Mouse (Mus musculus): ENCODE data around the gene Nedd9.

Gene Nedd9

DNA sequence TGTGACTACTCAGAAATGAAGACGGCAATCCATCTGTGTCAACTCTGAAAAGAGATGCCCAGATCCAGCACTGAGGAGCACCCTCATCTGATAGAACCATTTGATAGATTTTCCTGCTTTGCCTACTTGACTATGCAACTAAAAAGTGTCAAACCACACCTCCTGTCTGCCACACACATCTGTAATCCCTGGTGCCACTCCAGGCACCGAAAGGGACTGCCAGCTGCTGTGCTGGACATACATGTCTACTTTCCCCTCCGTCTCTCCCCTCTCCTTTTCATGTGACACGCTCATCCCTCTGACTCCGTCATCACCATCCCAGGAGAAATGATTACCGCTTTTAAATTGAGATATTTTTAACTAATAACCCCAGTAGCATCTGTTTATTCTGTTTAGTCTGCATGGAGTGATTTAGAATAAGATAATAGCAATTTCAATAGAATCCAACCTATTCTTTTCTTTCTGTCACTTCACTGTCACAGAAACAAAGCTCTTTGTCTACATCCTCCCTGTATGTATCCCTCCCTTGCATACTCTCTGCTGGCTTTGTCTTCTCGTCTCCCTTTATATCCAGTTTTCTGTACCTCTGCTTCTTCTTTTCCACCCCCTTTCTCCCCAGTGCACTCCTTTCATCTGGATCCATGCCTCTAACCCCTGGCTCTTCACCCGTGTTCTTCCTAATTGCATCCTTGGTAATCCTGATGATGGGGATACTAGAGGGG is 5.0 kb upstream of the Nedd9 start:
- in situ Hi-C loops (cut with MboI; ENCODE audit: low sequenced_read_pairs) = no loop called here

DNA sequence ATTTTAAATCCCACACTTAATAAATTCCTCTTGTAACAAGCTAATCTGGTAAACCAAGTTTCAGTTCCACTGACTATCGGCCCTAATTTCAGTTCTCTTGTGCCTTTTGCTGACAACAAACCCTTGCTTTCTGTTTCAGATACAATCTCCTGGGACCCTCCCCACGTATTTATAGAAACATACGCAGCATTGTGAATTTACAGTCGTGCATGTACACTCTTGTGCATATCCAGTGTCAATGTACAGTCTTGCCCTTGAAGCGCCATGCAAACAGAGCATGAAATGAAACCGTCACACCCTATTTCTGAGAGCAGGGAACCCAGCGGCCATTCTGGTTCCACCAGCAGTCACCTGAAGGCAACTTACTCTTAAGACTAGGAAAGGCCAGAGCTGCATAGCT is 4.4 kb upstream of the Nedd9 start:
- in situ Hi-C loops (cut with MboI; ENCODE audit: low sequenced_read_pairs) = no loop called here

DNA sequence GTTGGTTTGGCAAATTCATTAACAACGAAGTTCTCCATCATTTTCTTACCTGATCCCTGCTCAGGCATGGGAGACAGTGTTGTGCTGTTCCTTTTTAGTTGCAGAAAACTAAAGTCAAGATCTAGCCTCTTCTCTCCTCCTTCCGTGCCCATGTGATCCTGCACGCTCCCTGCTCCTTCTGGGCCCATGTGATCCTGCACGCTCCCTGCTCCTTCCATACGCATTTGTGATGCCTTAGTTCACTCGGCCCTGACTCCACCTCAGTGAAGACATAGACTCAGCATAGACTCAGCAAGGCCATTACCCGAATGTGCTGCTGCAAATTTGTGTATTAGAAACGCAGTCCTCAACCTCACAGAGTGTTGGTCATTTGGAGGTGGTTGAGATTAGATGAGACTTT is 3.1 kb upstream of the Nedd9 start:
- in situ Hi-C loops (cut with MboI; ENCODE audit: low sequenced_read_pairs) = no loop called here

DNA sequence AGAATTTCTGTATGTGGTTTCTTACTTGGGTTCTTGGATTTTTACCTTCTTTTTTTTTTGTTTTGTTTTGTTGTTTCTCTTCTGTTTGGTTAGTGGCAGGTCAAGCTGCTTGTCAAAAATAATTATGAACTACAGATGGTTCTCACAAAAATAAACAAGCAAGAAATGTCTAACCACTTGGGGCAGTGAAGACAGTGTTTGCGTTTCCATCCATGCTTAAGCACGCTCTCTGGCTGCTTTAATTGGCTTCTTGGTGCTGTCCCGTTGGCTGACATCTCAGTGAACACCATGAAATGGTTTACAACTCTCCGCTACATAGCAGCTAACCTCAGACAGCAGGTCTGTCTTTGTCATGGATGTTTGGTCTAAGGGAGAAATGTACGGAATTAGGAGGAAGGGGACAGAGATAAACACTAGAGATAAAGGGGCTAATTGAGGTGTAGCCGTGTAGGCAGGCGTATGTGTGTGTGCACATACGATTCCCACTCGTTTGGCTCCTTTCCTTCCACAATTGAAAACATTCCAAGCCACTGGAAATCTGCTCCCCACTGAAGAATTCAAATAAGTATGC is 2.6 kb upstream of the Nedd9 start:
- in situ Hi-C loops (cut with MboI; ENCODE audit: low sequenced_read_pairs) = no loop called here

DNA sequence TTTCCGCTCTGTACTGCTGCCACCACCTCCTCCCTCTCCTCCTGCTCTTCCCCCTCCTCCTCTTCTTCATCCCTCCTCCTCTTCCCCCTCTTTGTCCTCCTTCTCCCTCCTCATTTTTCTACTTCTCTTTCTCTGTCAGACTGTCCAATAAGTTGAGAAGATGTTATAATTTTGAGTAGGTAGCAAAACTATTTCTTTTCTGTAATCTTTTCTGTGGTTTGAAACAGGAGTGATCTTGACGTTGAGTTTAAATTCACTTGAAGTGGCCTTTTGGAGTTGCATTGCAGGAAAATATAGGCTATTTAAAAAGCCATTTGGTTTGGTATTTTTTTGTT is 214 bp upstream of the Nedd9 start:
- in situ Hi-C loops (cut with MboI; ENCODE audit: low sequenced_read_pairs) = no loop called here

DNA sequence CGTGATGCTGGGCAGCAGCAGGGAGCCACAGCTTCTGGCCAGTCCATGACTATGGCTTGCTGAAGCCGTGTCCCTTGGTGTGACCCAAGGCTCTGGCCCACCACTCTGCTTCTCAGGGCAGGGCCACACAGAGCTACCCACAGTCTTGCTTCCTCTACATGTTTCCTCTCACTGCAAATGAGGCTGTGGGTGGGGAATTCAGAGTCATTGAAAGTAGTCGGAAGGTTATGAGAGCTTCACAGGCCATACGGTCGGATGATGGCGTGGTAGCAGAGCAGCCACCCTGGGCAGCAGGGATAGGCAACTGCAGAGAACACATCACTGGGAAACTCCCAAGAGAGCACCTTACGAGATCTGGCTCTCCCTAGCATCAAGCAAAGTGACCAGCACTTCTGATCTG is 3.2 kb downstream of the Nedd9 start:
- in situ Hi-C loops (cut with MboI; ENCODE audit: low sequenced_read_pairs) = no loop called here

DNA sequence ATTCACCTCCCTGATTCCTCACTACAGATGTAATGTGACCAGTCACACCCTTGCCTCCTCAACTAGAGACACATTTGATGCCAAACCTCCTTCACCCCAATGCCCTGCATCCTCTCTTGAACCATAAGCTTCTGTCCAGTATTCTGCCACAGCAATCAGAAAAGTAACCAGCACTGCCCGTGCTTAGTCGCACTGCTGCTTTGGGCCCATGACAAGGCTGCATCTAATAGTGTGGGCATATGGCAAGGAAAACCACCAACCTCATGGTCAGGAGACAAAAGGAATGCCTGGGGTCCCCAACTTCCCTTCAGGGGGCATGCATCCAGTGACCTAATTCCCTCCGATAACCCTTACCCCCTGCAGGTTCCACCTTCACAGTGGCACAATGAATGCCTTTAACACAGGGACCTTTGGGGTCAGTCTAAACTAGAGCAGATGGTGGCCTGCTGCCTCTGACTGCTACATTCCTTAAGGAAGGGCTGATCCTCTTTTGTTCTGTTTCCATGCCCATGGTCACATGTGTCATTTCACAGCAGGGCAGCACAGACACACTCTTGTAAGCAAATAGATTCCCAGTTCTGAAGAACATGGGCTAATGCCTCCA is 4.7 kb downstream of the Nedd9 start:
- in situ Hi-C loops (cut with MboI; ENCODE audit: low sequenced_read_pairs) = no loop called here

DNA sequence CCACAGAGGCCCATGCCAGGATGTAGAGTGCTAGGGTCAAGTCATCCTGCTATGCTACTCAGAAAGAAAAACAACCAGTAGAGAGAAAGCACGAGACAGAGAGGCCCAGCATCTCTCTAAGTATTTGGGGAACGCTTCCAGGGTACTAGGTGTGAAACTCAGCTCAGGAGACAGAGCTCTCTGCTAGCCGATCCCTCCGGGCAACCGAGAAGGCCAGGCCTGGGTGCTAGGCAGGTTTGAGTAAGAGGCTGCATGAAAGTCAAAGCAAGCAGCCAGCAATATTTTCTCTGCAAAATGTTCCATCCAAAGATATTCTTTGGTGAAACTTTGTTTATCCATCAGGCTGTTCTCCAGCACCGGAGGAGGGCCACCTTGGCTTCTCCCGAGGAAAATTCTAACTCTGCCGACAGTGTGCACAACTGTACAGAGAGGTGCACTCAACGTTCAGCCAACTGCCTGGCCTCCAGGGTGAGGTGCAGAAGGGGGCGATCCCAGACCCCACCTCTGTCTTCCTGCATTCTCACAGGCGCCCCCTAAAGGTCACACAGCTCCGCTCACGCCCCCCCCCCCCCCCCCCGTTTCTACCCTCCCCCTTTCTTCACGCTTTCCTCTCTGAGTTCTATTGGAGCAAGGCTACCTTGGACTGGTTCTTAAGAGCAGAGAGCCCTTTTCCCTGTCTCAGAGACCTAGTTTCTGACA is 7.3 kb downstream of the Nedd9 start:
- in situ Hi-C loops (cut with MboI; ENCODE audit: low sequenced_read_pairs) = no loop called here

DNA sequence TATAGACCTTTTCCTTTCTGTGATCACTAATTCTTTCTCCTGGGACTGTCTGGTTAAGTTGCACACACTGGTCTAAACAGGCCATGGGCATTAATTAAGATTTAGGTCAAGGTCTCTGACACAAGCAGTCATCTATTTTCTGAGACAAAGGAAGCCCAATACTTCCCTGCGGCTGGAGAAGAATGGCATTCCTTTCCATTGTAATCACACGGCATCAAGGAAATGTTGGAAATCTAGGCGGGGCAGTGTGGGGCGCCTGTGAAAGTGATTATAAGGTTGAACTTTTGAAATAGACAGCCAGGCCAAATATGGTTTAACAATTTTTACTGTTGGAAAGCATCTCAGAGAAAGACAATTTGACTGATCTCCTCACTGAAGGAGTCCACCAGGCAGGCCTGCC is 10.9 kb downstream of the Nedd9 start:
- in situ Hi-C loops (cut with MboI; ENCODE audit: low sequenced_read_pairs) = no loop called here

DNA sequence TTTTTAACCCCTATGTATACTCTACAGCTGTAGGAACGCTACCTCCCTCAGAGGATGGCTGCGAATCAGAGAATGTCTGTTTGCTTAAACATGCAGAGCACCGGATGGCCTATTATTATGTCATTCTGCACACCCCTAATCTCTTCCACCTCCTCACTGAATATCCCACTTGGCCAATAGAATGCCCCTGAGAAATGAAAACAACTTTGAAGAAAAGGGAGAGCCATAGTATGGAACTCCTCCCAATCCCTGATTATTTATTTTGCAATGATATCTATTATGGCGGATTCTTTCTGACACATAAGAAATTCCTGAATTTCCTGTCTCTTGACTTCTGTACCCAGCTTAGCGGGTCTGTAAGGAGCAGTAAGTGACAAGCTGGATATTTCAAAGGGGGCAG is 12.8 kb downstream of the Nedd9 start:
- in situ Hi-C loops (cut with MboI; ENCODE audit: low sequenced_read_pairs) = no loop called here

DNA sequence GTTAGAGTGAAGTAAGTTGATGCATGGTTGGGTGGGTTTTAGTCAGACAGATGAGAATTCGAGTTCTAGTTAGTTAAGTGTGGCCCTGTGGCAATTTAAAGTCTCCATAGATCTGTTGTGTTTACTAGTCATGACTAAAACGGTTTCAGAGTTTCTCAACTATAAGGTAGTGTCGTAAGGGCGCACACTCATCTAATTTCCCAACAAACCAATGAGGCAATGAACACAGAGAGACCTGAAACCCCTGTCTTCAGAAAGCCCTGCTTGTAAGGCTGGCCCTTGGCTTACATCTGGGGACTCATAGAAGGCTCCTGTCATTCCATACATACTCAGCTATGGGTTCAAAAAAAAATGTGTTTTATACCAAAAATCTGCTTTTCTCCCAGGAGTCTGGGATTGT is 13.7 kb downstream of the Nedd9 start:
- in situ Hi-C loops (cut with MboI; ENCODE audit: low sequenced_read_pairs) = no loop called here

DNA sequence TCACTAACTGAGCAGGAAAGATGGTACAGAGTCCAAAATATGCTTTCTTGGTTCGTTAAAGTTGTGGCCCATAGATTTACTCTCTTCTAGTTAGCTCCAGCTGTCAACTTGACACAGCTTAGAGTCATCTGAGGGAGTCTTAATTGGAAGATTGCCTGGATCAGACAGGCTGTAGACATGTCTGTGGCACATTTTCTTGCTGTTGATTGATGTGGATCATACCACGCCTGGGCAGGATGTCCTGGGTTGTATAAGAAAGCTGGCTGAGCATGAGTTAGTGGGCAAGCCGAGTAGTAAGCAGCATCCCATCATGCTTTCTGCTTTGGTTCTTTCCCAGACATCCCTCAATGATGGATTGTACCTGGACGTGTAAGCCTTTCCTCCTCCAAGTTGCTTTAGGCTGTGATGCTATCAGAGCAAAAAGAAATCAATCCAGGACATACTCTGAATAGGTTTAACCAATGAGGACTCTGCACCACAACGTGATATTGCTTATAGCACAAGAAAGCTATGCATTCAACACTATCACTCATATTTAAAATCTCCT is 14.2 kb downstream of the Nedd9 start:
- in situ Hi-C loops (cut with MboI; ENCODE audit: low sequenced_read_pairs) = no loop called here

DNA sequence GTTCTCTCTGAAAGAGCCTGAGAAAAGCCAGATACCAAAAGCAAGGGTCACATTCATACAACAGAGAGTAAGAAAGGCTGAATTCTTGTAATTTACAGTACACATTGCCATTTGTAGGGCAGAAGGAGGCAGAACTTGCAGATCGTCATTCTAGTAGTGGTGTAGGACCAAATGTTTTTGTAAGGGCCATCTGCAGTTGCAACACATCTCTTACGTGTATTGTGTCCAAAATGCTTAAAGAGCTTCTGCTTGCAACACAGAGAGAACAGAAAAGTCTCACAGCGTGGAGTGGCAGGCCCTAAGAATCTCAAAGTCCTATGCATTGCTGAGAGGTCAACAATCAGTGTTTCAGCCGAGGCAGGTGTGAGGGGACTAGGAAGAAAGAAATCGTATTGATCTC is 18.9 kb downstream of the Nedd9 start:
- in situ Hi-C loops (cut with MboI; ENCODE audit: low sequenced_read_pairs) = no loop called here

DNA sequence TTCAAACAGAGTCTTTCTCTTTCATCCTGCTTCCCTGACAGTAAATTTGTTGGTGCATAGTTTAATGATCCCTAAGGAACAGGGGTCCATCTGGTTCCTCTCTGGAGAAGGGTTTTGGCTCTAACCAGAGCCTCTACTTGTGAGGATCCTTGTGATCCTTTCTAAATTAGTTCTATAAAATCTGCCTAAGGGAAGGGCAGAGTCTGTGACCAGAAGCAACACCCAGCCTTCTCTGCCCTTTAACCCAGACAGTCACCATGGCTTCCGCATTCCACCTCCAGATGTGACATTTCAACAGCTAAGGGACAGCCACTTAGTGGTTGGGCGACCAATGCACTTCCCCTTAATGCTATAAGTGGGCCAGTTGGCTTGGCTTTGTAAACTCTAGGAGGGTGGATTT is 20.1 kb downstream of the Nedd9 start:
- in situ Hi-C loops (cut with MboI; ENCODE audit: low sequenced_read_pairs) = no loop called here

DNA sequence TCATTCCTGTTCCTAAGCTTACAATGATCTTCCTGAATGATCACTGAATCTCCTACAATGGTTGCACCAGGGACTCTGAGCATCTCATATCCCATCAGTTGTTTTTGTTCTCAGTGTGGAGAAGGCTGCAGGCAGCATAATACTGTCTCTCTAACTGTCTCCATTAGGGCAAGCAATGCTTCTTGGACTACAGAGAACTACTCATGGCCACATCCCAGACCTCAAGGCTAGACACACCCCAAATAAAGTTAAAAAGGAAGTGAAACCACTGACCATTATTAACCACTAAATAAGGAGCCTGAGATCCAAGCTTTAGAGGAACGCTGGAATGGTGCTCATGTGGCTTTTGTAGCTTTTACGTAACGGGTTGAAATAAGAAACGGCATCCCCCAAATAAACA is 20.5 kb downstream of the Nedd9 start:
- in situ Hi-C loops (cut with MboI; ENCODE audit: low sequenced_read_pairs) = no loop called here

DNA sequence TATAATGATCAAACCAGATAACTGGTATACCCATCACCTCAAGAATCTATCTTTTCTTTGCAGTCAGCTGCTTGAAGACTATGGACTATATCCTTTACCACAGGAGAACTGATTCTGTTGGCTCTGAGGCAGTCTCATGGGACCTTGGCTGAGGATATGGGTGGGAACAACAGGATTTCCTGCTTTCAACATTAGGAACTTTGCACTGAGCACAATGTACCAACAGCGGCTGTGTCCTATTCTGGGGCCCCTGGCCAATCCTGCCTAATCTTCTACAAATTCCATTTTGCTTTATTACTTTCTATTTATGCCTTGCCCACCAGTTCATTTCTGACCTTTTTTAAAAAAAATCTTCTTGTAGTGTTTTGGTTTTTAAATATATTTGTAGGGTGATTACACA is 21.0 kb downstream of the Nedd9 start:
- in situ Hi-C loops (cut with MboI; ENCODE audit: low sequenced_read_pairs) = no loop called here

DNA sequence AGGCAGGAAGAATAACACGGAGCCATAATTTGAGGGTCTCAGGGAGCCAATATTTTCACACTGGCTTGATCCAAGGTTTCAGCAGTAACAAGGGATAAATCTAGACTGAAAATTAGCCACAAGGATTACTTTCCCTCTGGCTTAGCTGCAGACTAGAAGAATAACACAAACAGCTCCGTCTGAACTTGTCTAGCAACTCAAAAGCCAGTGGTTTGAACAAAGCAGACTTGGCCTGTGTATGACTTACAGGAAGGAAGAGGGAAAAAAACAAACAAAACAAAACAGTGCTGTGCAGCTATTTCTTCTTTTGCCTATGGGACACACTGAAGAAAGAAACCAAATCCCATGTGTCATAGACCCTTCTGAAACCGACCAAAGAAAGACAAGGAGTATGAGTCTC is 25.7 kb downstream of the Nedd9 start:
- in situ Hi-C loops (cut with MboI; ENCODE audit: low sequenced_read_pairs) = no loop called here

DNA sequence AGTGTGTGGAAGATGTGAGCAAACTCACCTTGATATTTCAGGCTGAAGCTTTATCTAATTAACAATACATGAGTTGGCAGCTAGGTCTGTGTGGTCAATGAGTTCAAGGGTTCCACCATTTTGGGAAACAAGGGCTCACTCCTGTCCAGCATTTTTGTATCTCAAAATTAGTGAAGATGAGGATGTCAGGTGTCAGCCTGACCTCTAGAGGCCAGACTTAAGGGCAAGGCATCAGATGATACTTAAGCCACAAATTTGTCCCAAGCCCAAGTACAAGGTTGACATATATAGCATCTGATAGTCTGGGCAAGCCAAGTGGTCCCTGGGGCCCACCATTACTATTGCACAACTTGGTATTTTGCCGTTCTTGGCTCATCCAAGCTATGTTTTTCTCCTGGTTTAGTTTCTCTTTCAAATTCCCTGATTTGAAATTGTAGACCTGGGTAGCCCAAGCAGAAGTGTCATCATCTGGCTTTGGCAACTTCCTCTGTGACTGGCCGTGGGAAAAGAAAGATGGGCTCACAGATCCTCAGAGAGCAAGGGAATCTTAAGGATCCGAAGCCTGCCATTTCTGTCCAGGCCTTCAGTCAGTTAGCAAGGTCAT is 27.4 kb downstream of the Nedd9 start:
- in situ Hi-C loops (cut with MboI; ENCODE audit: low sequenced_read_pairs) = no loop called here

DNA sequence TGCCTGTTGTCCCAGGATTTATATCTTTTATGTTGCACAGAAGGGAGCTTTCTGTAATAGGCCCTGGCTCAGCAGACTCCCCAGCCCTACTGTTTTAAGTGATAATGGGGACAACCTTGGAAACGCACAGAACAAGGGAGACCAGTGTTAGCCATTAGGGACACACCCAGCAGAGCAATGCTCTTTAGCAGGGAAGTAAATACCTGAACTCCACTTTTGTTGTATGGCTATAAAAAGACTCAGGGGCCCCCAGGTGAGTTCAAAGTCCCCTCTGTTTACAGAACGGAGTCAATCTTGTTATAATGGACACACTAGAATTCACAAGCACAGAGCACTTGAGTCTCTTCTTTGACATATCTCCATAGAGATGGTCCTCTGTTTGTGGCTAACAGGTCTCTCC is 28.5 kb downstream of the Nedd9 start:
- in situ Hi-C loops (cut with MboI; ENCODE audit: low sequenced_read_pairs) = no loop called here

DNA sequence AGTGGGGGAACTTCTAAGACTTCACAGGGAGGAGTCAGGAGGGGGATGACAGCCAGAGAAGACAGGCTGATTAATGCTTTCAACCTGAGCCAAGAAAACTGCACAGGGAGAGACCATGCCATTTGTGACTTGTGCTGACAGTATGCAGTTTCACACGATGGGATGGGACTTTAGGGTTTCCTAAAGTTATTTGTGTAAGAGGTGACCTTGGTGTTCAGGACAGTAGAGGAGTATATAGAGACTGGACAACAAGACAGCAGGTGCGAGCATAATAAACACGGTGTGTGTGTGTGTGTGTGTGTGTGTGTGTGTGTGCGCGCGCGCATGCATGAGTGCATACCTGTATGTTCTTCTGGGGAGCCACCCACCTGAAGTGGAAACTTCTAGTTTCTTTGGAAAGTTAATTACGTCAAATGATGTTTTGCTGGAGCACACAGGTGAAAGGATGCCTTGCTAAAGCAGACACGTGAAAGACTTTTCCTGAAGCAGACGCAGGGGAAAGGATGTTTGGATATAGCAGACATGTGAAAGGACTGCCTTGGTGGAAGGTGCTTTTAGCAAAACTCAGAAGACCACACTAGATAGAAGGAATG is 29.3 kb downstream of the Nedd9 start:
- in situ Hi-C loops (cut with MboI; ENCODE audit: low sequenced_read_pairs) = no loop called here
